Mouse (Mus musculus): Measurements from ENCODE around the gene Sgcb.
"Not testable (repeated sequence)": the region's sequence is repeated elsewhere in the genome, so short reads cannot be mapped to it uniquely, and the experiment has no call there.

The Sgcb gene

DNA sequence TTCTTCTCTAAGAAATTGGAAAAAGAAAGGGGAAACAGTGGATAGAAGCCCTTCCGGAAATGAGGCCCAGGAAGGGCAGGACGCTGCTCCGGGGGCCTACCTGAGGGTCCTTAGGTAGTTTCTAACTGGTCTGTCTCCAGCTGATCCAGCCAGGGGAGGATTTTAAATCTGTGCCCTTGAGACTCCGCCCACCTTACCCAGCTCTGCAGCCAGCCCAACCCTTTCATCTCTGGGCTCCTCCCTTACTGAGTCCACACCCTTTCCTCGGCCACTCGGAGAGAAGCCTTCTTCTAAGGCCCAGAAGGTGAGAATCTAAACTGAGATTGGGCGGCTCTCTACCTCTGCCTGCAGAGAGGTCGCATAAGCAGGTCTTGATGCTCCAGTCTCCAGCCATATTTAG is 15.3 kb downstream of the Sgcb start, which contains the start of gene Lrrc66:
Gene Lrrc66 (minus strand): TSS at position 236 of the 400 bp plus-strand sequence.
- no peak for DNase-seq (ENCODE audit: low spot score)

DNA sequence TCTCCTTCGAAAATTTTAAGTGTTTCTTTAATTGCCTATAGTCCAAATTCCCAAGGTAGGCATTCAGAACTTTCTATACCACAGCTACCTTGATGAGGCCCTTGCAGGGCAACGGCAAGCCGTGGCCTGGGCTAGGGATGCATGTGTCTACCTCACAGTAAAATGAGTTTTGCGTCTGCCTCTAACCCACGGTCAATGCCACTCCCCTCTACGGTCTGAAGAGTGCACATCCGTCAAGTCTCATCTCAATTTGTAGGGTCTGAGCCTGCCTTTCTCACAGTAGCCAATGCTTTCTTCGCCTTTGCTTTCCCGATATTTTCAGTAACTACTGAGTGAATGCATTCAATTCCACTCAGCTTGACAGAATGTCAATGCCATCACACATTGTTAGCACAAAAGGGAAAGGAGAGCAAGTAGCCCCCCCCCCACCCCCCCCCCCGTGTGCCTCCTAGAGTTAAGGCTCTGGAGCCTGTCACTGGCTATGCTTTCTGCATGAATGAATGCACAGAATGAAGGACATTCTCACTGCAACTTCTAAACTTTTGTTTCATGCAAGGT is 16.5 kb downstream of the Sgcb start:
- no peak for DNase-seq (ENCODE audit: low spot score)

DNA sequence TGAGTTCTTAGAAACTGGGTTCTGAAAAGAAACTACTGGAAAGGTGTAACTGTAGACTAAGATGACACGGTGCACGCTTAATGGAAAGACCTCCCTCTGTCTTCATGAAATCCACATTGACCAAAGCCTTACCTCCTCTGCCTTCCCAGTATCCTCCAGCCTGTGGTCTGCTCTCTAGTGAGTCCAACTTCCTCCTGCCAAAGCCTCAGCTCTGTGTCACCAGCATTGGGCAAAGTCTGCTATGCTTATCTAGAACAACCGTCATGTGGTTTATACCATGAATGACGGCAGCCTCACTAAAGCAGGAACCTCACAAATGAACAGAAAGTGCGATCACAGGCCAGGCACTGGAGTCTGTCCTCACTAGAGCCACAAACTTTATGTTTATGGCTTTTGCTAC is 17.4 kb downstream of the Sgcb start:
- DNase-seq (ENCODE audit: low spot score), result peak; percentile 51

DNA sequence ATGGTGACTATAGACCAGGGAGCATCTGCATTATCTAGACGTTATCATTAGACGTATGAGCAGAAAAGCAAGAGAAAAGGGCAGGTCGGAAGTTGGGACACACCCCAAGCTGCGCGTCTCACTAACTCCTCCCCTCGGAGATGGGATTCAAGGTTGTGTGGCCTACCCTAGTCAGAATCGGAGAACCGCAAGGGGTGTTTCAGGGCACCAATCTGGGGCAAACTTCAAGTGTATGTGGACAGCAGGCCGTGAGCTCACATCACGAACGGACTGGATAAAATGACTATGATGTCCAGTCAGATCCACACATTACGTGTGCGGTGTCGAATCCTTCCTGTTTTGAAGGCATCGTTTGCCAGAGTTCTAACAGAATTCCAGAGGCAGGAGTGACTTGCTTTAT is 19.6 kb downstream of the Sgcb start:
- DNase-seq (ENCODE audit: low spot score), result no peak

DNA sequence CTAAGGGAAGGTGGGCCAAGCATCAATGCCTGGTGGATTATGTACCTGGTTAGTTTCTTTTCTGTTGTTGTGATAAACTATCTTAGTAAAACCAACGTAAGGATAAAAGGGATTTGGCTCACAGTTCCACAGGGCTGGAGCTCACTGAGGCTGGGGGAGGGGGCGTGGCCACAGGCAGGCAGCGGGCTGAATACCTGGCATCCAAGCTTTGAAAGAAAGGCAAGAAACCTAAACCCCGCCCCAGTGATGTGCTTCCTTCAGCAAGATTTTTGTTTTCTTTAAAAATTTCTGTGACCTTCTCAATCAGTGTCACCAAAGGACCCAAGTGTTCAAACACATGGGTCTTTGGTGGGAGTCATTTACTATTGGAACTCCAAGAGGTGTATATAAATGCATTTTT is 20.0 kb downstream of the Sgcb start:
- no peak for DNase-seq (ENCODE audit: low spot score)

DNA sequence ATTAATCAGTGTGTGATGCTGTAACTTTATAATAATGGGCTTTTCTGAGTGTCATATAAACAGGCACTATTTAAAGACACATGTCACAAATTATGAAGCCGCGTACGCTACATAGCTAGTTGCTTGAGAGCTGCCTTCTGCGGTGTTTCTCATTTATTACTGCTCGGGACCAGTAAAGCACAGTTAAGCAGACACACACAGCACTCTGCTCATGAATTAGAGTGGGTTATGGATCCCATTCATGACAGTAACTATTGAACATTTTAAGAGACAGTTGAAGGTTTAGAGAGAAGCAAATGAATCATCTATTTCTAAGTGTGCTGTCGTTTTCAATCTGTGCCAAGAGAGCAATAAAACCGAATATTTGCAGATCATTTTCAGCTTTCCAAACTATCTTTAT is 20.7 kb downstream of the Sgcb start:
- no peak for DNase-seq (ENCODE audit: low spot score)

DNA sequence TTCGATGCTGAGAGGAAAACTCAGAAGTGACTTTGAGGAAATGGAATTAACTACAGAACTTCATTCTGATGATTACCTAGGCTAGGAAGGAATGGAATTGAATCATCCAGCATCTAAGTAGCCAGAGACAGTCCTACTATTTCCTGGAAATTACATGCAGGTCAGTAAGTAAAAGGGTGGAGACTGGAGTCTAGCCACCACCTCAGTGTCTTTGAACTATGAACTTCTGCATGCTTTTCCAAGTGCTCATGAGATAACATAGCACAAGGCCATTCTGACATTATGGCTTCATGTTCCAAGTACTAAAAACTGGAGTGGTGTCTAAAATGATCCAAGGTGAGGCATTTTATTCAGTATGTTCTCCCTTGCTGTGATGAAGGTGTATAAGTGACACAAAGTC is 22.1 kb downstream of the Sgcb start:
- DNase-seq (ENCODE audit: low spot score), result no peak

DNA sequence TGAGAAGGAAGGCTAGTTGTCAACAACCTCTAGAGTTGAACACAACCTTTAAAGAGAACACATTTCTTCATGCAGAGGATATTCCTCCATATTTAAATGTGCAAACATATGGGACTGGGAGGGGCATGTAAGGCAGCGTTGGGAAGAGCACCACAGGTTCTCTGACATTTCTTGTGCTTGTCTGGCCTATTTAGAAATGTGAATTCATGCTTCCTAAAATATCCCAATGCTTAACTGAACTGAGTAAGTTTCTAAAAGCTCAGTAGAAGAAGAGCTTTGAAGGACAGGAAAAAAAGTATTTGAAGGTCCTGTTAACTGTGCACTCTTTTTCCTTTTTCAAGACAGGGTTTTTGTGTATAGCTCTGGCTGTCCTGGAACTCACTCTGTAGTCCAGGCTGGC is 28.6 kb downstream of the Sgcb start:
- DNase-seq (ENCODE audit: low spot score), result no peak

DNA sequence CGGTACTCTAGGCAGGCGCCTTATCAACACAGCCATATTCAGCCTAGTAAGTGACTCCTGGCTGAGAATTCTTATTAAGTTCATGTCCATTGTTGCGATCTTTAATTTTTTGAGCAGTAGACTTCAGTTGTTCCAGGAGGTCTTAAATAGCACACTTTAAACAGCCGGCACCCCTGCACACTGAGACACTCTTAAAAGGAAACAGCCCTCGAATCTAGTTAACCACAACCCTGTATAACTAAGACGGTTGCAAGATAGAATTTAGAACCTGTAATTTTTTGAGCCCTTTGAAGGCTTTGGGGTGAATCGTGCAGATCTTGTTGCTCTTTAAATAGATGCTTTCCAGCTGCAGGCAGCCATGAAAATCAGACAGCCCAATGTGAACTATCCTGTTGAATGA is 32.4 kb downstream of the Sgcb start:
- no peak for DNase-seq (ENCODE audit: low spot score)

DNA sequence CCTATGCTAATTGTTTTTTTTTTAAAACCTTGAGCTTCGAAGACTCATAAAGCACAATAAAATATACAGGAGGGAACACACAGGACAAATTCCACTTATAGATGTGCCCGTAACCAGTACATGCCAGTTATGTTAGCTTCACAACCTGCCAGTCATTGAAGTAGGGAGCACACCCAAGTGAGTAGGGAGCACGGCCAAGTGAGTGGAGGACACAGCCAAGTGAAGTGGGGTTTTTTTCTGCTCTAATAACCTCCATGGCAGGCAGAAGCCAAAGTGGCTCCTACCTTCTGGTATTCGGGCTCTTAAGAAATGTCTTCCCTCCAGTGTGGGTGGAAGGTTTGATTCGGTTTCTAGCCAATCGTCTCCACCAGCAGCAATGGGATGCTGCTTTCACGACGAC is 34.3 kb downstream of the Sgcb start:
- DNase-seq (ENCODE audit: low spot score), result no peak

DNA sequence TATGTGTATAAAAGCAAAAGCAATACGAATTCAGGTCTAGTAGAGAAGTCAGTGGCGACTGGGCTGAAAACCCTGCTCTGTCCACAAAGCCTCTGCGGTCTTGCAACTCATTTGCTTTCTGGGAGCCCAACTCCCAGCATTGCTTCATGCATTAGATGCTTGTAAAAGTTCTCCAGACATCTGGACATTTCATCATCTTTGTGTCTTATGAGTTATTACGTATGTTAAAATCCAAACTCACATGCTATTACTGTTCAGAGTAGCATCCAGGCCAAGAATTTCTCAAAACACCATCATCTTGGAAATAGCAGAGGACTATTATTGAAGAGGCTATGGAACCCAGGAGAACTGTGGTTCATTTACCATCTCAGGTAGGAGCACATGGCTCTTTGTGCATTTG is 36.5 kb downstream of the Sgcb start:
- no peak for DNase-seq (ENCODE audit: low spot score)

DNA sequence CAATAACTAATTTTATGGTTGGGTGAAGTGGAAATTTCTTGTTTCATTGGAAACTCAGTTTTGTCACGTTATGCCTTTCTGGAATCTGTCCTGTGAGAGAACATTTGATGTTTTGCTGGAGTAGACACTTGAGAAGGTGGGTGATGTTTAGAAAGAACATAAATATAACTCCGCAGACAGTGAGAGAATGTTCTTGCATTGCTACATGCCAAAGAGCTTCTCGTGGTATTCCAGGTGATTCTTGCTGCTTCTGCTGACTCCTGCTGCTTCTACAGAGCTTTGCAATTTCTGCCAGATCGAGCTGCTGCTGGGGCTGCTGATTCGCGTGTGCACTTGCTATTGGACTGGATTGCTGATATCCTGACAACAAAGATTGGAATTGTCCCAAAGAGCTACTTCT is 42.6 kb downstream of the Sgcb start:
- no peak for DNase-seq (ENCODE audit: low spot score)

DNA sequence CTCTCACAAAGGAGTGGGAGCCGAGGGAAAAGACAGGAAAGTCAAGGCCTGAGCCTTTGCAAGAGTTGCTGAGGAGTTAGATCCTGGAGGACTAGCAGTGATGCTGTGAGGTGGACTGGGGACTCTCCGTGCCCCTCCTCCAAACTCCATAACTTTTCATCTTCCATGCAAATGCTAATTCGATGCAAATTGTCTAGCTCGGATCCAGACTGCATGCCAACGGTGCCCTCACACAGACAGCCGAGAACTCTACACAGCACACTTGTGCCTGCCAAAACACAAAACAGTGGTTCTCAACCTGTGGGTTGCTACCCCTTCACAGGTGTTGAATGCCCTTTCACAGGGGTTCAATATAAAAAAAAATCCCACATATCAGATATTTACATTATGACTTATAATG is 43.0 kb downstream of the Sgcb start:
- DNase-seq (ENCODE audit: low spot score), result no peak

DNA sequence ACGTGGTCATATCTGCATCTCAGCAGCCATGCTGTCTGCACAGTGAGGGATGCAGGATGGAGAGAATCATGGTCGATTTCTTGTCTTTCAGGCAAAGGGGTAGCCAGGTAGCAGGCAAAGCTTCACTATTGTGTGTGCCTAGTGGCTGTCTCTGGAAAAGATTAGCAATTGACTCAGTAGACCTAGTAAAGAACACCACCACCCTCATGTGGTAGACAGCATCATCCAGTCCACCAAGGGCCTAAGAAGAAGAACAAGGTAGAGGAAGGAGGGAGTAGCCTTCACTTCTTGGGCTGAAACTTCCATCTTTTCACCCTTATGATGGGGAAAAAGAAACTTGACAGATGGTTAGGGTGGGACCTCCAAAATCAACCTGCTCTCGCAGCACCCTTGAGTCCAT is 44.7 kb downstream of the Sgcb start:
- DNase-seq (ENCODE audit: low spot score), result no peak

DNA sequence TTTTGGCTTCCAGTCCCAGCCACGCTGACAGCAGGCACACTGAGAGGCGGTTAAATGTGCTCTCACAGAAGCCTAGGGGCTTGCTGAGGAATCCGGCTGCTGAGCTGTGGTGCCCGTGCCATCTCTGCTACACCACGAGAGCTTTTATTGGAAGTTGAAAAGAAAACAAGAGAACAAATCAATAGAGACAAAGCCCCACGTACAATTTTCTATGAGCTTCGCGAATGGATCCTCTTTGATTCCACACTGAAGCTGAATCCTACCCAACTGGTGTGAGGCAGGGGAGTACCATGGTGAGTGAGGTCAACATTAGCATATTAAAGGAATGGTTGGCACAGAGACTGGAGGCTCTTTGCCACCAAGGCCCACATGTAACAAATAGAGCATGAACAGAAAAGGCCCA is 46.2 kb downstream of the Sgcb start:
- no peak for DNase-seq (ENCODE audit: low spot score)

DNA sequence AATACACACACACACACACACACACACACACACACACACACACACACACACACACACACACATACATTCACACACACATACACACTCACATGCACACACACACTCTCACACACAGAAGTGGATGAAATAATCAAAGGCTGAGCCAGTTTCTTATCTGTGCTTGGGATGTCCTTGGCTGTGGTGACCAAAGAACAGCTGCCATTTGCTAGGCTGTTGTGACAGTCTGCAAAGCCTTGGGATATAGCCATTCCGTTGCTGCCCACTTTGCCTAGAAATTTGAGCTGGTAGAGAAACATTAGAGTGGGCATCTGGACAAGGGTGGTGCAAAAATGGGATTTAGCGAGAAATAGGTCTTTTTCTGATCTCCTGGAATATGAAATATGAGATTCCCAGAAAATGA is 47.6 kb downstream of the Sgcb start:
- no peak for DNase-seq (ENCODE audit: low spot score)

DNA sequence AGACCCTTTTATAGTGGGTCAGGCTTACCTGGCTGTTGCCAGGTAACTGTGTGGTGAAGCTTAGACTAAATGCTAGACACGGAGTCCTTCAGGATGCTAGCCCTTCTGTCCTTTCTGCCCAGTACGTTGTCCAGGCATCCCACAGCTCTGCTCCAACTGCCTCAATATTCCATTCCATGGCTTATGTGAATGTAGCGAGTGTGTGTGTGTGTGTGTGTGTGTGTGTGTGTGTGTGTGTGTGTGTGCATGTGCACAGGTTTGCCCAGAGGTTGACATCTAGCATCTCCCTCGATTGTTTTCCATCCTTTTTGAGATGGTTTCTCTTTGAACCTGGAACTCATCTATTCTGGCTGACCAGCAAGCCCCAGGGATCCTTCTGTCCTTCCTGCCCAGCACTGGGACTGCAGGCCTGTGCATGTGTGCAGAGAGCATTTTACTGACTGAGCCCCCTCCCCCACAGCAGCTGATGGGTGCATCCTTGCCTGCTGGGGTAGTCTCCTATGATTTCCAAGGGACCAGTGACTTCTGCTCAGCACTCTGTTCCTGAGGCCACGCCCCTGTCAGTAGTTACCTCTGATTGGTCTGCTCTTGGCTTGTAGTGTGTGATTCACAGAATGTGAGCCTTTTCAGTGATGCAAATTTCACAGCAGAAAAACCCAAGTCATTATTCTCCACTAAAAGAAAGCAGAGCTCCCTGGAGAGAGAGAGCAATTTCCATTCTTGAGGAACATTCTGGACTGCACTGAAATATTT is 48.5 kb downstream of the Sgcb start:
- no peak for DNase-seq (ENCODE audit: low spot score)

DNA sequence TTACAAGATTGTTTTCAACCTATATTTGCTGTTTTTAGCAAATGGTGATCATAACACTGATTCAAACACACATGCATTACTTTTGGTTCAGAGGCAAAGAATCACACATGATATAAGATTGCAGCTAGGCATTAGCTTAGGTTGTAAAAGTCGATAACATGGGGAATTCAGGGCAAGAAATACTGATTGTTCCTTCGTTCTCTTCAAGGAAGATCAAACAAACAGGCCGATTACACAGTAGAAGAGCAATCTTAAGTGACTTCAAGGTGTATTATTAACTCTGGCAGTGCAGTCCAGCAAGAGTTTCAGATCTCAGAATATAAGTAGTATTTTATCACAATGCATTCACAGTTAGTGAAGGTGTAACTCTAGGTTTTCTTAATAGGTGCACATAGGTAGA is 60.5 kb downstream of the Sgcb start:
- no peak for DNase-seq (ENCODE audit: low spot score)

DNA sequence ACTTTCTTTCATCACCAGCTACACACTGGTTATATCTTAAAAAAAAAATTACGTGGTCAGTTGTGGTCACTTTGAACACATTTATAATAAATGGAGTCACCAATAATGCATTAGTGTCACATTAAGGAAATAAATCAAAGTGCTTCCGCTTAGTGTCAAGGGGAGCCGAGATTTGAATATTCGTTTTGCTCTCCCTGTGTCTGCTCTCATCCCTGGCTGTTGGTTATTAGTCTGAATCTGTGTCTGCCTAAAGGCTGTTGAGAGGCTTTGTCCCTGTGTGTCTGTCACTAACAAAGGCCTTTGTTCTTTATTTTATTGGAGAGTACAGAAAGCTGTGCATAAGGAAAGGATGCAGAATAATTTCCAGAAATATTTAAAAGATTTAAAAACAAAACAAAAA is 61.0 kb downstream of the Sgcb start:
- DNase-seq (ENCODE audit: low spot score), result no peak

DNA sequence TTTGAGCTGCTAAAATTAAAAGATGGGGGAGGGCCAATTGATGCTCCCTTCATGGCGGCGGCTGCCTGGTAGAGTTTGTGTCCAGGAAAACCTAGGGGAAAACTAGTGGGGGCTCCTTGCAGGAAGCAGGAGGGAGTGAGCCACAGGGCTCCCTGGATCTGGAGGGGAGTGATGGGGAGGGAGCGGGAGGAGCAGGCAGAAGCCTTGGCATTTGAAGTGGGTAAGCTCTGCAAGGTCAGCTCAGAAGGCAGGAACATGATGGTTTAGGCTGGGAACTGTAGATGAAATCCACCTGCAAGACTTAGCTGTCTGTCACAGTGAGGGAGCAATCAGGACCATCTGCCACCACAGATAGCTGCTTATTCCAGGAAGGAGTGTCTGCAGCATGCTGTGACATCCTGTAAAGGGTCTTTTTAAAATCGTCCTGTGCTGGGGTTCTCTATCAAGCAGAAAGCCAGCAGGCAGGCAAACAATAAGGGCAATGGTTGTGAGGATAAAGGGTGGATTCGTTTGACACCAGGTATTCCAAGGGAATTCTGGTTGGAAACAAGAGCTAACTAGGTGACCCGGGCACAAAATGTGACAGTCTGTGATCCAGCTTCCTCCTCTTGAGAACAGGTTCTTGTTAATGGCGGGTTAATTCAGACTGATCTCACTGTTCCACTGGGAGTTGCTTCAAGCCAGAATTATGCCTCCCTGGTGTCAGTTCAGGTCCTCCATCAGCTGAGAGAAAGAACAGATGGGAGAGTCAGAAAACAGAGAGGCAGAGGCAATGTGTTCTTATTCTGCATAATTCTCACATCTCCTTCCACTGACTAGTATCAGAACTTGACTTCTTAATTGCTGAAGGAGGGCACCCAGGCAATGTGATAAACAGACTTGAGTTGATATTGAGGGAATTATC is 62.1 kb downstream of the Sgcb start:
- no peak for DNase-seq (ENCODE audit: low spot score)

DNA sequence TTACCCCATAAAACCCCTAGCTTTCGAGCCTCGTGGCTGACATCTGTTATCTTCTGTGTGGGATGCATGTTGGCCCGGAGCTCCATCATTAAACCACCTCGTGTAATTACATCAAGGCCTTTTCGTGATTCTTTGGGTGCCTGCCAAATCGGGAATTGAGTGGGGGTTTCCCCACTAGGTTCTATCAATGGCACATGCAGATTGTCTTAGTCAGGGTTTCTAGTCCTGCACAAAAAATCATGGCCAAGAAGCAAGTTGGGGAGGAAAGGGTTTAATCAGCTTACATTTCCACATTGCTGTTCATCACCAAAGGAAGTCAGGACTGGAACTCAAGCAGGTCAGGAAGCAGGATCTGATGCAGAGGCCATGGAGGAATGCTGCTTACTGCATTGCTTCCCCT is 63.6 kb downstream of the Sgcb start:
- not testable (repeated sequence) for DNase-seq (ENCODE audit: low spot score)
